Mouse (Mus musculus) WW6 (cell line): Measurements from ENCODE around the gene C4b.
"Not testable (repeated sequence)": the region's sequence is repeated elsewhere in the genome, so short reads cannot be mapped to it uniquely, and the experiment has no call there.

Experiments
- DNase-seq: peaks from one replicate; pipeline ENCODE4 v3.0.0-alpha.2; 2013; ENCODE audit warnings: low read depth, low spot score

Gene C4b

GRCm38 (mm10) chr17:34743719-34744118 is at the start of gene C4b:
TSS of gene C4b (minus strand) at chr17:34743882.
- DNase-seq = no peak

- DNase-seq = no peak
Measured at GRCm38 (mm10) chr17:34777680-34778325, 34.1 kb upstream of the C4b start.

DNA sequence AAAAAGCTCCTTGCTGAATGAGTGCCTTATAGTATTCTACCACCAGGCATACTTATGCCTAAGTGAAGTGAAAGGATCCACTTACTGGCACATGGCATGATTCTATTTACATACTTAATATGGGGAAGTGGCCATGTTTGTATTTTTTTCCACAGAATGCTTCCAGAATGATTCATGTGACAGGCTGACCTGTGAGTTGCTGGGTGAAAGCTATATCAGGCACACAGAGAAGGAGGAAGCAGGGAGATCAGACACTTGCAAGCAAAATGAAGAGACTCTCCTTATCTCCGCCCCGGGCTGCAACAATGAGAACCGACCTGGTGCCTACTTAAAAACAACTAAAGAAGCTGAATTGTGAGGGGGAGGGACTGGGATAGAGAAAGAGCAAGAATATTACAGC is 17.8 kb upstream of the C4b start:
- no peak for DNase-seq

- DNase-seq = no peak
Measured at GRCm38 (mm10) chr17:34746531-34746930, 2.8 kb upstream of the C4b start.

DNA sequence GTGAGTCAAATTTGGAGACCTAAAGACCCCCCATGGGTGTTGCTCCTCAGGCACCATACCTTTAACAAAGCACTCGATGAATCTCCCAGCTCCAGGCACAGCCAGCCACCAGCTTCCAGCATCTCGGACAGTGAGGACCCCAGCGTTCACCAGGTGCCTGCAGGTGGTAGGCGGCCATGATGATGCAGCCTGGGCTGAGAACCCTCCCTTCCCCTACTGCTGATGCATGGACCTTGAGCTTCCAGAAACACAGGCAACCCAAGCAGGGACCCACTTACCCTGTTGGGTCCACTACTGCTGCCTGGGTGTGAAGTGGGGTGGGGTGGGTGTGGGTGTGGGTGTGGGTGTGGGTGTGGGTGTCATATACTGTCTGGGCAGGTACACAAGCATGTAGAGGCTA is 1.5 kb upstream of the C4b start:
- not testable (repeated sequence) for DNase-seq

- not testable (repeated sequence) for DNase-seq
Measured at GRCm38 (mm10) chr17:34744611-34745010, 929 bp upstream of the C4b start.

GRCm38 (mm10) chr17:34744206-34744605 is 524 bp upstream of the C4b start:
- no peak for DNase-seq

- no peak for DNase-seq
Measured at GRCm38 (mm10) chr17:34740280-34740679, 3.4 kb downstream of the C4b start.

DNA sequence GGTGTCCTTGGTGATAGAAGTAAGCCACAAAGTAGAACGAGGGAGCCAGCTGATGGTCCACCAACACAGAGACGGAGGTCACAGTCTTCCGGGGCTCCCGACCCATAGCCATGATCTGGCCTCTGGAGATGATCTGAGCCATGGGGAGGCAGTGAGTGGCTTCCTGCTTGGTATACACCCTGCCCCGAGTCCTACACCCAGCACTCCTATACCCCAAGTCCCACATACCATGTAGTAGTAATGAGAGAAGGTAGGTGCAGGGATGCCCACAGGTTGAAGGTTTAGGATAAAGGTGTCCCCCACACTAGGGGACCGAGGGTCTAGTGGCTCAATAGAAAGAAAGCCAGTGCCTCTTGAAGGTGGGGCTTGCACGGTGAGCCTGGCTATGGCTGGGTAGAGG is 4.0 kb downstream of the C4b start:
- DNase-seq = not testable (repeated sequence)

GRCm38 (mm10) chr17:34737466-34737865 is 6.2 kb downstream of the C4b start:
- DNase-seq = not testable (repeated sequence)

GRCm38 (mm10) chr17:34729779-34730553 is 13.7 kb downstream of the C4b start:
- not testable (repeated sequence) for DNase-seq

- DNase-seq = not testable (repeated sequence)
Measured at GRCm38 (mm10) chr17:34729155-34729554, 14.5 kb downstream of the C4b start.

- no peak for DNase-seq
Measured at GRCm38 (mm10) chr17:34727887-34728286, 15.8 kb downstream of the C4b start.

GRCm38 (mm10) chr17:34723066-34723465 is 20.6 kb downstream of the C4b start:
- DNase-seq = no peak

GRCm38 (mm10) chr17:34722238-34722637 is 21.4 kb downstream of the C4b start:
- DNase-seq = not testable (repeated sequence)

DNA sequence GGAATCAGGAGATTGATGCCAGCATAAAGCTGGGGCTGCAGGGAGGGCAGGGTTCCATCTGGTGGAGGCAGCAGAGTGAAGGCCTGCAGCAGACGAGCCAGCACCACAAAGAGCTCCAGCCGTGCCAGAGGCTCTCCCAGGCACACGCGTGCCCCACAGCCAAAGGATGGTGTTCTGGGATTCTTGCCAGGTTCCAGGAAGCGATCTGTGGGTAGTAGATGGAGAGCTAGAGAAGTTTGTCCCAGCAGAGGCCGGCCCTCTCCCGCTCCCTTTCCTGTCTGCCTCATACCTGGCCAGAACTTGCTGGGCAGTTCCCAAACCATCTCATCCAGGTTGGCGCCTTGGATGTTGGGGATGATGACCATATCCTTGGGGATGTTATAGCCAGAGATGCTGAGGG is 23.8 kb downstream of the C4b start:
- not testable (repeated sequence) for DNase-seq

GRCm38 (mm10) chr17:34717401-34717800 is 26.3 kb downstream of the C4b start:
- DNase-seq = no peak

DNA sequence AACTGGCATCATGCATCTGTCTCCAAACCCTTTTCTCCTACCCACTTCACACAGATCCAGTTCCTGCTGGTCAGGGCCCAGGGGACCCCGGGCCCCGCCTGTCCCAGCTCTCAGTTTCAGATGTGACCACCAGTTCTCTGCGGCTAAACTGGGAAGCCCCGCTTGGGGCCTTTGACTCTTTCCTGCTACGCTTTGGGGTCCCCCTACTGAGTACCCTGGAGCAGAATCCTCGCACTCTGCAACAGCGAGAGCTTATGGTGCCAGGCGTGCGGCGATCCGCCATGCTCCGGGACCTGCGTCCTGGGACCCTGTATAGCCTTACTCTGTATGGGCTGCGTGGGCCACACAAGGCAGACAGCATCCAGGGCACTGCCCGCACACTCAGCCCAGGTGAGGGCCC is 27.4 kb downstream of the C4b start:
- DNase-seq = no peak

- not testable (repeated sequence) for DNase-seq
Measured at GRCm38 (mm10) chr17:34715451-34715850, 28.2 kb downstream of the C4b start.

DNA sequence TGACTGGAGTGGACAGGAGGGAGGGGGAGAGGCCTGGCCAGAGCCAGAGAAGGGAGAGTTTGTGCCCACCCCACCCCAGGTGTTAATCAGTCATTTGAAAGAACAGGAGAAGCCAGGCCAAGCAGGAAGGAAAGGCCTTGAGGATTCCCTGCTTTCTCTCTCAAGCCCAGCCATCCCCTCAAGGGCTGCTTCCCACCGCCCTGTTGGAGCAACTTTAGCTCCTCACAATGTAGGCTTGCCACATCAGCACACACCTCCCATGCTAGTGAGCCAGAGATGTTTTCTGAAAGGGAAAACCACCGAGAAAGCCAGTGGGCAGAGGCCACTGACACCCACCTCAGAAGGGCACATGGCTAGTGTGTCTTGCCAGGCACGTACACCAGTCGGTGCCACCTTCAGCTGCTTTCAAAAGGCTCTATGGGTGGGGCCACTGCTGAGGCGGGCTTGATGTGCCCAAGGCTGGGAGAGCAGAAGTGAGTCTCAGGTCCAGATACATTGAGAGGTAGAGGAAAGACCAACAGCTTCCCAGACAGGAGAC is 28.7 kb downstream of the C4b start:
- DNase-seq = not testable (repeated sequence)

GRCm38 (mm10) chr17:34714181-34714907 is 29.3 kb downstream of the C4b start:
- DNase-seq = not testable (repeated sequence)

DNA sequence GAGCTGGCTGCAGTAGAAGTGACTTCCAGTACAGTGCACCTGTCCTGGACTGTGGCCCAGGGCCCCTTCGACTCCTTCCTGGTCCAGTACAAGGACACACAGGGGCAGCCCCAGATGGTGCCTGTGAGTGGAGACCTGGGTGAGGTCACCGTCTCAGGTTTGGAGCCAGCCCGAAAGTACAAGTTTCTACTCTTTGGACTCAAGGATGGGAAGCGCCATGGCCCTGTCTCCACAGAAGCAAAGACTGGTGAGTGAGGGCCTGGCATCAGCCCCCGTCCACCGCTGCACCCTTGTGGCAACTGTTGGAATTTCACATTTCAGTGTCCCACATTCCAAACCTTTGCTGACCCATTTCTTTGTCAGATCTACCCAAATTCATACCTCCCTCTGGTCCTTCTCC is 30.7 kb downstream of the C4b start:
- no peak for DNase-seq
